Mouse (Mus musculus) bone marrow macrophage, adult 2 months (primary cell): ENCODE results near the gene Col26a1. TPM values are rescaled to one million over a fixed set of nuclear protein-coding genes. Genes with fewer than 3 reads are reported as not detected.

Source experiments
- H3K27ac ChIP-seq: 2 replicates; pipeline ENCODE4 v1.5.1; 2012; ENCODE audit warnings: low read depth, low read length; ENCODE audit not compliant: insufficient read depth
- H3K4me1 ChIP-seq: 2 replicates; pipeline ENCODE4 v1.6.1; 2012; ENCODE audit warnings: low read length; ENCODE audit not compliant: control insufficient read depth, insufficient read depth
- H3K4me3 ChIP-seq: 2 replicates; pipeline ENCODE4 v1.5.1; 2012; ENCODE audit warnings: mild to moderate bottlenecking, low read length, moderate library complexity; ENCODE audit not compliant: insufficient read depth
- CTCF ChIP-seq: IDR thresholded peaks from 2 replicates; pipeline ENCODE4 v1.5.1; 2012; ENCODE audit warnings: low read depth, mild to moderate bottlenecking, low read length, moderate library complexity
- POLR2A ChIP-seq: IDR thresholded peaks from 2 replicates; pipeline ENCODE4 v1.6.1; 2012; ENCODE audit warnings: mild to moderate bottlenecking, low read depth, low read length, borderline replicate concordance
- polyA plus RNA-seq: library from polyadenylated mRNA; stranded (reverse); fragments of >200 nt; gene quantifications from 2 replicates; pipeline ENCODE4 v1.2.4, GENCODE M21; 2012; ENCODE audit not compliant: missing spikeins, insufficient read depth, insufficient read length

The Col26a1 gene
- polyA plus RNA-seq, 1 experiment = not detected

- peak; percentile 91 for TF ChIP-seq CTCF
- TF ChIP-seq POLR2A = no peak
- Histone ChIP-seq H3K4me1 (no peaks in the 10 kb centered on the region), H3K27ac (no peak overlapping the region), H3K4me3 (no peak overlapping the region)
Observed at GRCm38 (mm10) chr5:136881380-136882009, 1.5 kb downstream of the Col26a1 start.

- Histone ChIP-seq H3K4me3 (no peak overlapping the region), H3K4me1 (no peaks in the 10 kb centered on the region), H3K27ac (no peak overlapping the region)
- no peak for TF ChIP-seq CTCF
- TF ChIP-seq POLR2A = no peak
Observed at GRCm38 (mm10) chr5:136880101-136880500, 2.9 kb downstream of the Col26a1 start.

GRCm38 (mm10) chr5:136874271-136874670, 8.7 kb downstream of the Col26a1 start:
- Histone ChIP-seq H3K27ac (no peak overlapping the region), H3K4me1 (no peaks in the 10 kb centered on the region), H3K4me3 (no peak overlapping the region)
- TF ChIP-seq CTCF = no peak
- TF ChIP-seq POLR2A = no peak

GRCm38 (mm10) chr5:136872417-136872816, 10.6 kb downstream of the Col26a1 start:
- TF ChIP-seq CTCF (no peak), POLR2A (no peak)
- no peaks in the 10 kb centered on the region for H3K4me1 ChIP-seq
- H3K4me3 ChIP-seq = no peak overlapping the region
- H3K27ac ChIP-seq = no peak overlapping the region

- H3K4me1 ChIP-seq = no peaks in the 10 kb centered on the region
- TF ChIP-seq CTCF (no peak), POLR2A (no peak)
- H3K27ac ChIP-seq = no peak overlapping the region
- H3K4me3 ChIP-seq = no peak overlapping the region
Observed at GRCm38 (mm10) chr5:136869451-136870114, 13.4 kb downstream of the Col26a1 start.

- H3K4me3 ChIP-seq = no peak overlapping the region
- H3K4me1 ChIP-seq = no peaks in the 10 kb centered on the region
- TF ChIP-seq CTCF (no peak), POLR2A (no peak)
- H3K27ac ChIP-seq = no peak overlapping the region
Observed at GRCm38 (mm10) chr5:136867706-136868105, 15.3 kb downstream of the Col26a1 start.

GRCm38 (mm10) chr5:136863961-136864674, 18.9 kb downstream of the Col26a1 start:
- Histone ChIP-seq H3K4me3 (no peak overlapping the region), H3K27ac (no peak overlapping the region)
- no peak for TF ChIP-seq CTCF
- TF ChIP-seq POLR2A = no peak

GRCm38 (mm10) chr5:136863276-136863675, 19.7 kb downstream of the Col26a1 start:
- H3K27ac ChIP-seq = no peak overlapping the region
- H3K4me1 ChIP-seq = no peaks in the 10 kb centered on the region
- TF ChIP-seq POLR2A = no peak
- TF ChIP-seq CTCF = no peak
- H3K4me3 ChIP-seq = no peak overlapping the region

More at GRCm38 (mm10) chr5:136863961-136864674, 18.9 kb downstream of the Col26a1 start:
- H3K4me1 ChIP-seq = no peaks in the 10 kb centered on the region

GRCm38 (mm10) chr5:136862806-136863205, 20.2 kb downstream of the Col26a1 start:
- no peak overlapping the region for H3K4me3 ChIP-seq
- TF ChIP-seq CTCF (no peak), POLR2A (no peak)
- no peak overlapping the region for H3K27ac ChIP-seq
- no peaks in the 10 kb centered on the region for H3K4me1 ChIP-seq
